Mouse (Mus musculus) retina, postnatal 7 days (tissue): Measurements from ENCODE around the gene Rfx7.
A peak's percentile ranks its signal among the peaks of the same experiment; 100 is the strongest.
"Not testable (repeated sequence)": the region's sequence is repeated elsewhere in the genome, so short reads cannot be mapped to it uniquely, and the experiment has no call there.

Source experiments
- DNase-seq: peaks from one replicate; pipeline ENCODE4 v3.0.0-alpha.2; 2012; ENCODE audit warnings: low read depth, low spot score

Gene Rfx7

DNA sequence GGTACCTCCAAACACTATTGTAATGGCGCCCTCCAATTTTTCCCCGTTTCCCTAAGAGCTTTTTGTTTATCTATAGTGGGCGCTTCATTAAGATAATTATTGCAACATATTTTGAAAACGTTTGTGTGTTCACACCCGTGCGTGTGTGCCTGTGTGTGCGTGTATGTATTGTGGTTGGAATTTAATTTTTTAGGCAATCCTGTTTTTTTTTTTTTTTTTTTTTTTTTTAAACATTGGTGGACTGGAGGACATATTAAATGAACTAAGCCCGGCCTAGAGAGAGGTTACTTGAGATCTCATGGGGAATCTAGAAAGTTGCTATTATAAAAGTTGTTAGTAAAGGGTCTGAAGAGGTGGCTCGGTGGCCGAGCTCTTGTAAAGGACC, 131.5 kb downstream of the Rfx7 start:
- no peak for DNase-seq

DNA sequence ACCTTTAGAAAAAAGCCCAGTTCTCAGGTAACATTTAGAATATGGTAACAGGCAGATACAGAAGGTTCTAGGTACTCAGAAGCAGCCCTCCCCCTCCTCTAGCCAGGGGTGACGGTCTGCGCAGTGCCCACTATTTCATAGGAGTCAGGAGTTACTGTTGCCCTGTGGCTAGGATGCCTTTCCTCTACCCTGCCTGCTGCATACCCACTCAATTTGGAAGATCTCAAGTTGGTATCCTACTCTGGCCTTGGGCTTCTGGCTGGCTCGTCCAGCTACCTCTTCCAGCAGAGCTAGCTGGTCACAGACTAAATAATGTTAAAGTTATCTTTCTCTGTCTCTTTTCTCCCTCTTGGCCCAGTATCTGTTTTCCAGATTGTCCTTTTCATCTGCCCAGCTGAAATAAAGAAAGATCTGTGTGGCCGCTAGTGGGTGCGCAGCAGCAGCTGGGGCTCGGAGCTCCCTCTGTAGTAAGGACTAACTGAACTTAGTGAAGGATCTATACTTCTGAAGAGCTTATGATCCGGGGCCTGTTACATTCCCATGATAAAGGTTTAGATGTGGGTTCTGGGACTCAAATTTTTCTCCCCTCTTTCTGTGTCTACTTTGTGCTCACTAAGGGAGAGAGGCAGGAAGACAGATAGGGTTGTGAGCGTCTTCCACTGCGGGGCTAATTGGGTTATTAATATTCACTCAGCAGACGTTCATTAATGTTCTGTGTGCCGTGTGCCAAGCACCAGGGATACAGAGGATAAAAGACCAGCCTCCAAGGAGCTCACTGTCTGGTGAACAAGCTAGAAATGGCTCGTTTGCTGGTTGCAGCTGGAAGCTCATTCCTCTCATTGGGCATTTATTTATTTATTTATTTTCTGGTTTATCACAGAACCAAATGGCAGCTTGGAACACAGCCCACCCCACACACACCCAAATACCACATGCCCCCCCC, 132.6 kb downstream of the Rfx7 start:
- DNase-seq: no peak

DNA sequence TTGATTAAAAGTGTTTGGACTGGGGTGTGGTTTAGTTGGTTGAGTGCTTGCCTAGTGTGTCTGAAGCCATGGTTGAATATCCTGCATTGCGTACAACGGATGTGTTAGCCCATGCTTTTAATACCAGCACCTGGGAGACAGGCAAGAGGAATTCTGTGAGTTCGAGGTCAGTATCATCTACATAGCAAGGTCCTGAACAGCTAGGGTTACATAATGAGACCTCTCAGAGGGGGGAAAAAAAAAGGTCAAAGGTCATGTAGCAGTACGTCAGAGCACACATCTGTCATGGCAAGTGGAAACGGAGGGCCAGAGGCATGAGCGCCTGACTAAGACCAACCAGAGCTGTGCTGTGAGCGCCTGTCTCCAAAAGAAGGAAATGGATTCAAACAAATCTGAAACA, 133.5 kb downstream of the Rfx7 start:
- DNase-seq: no peak

DNA sequence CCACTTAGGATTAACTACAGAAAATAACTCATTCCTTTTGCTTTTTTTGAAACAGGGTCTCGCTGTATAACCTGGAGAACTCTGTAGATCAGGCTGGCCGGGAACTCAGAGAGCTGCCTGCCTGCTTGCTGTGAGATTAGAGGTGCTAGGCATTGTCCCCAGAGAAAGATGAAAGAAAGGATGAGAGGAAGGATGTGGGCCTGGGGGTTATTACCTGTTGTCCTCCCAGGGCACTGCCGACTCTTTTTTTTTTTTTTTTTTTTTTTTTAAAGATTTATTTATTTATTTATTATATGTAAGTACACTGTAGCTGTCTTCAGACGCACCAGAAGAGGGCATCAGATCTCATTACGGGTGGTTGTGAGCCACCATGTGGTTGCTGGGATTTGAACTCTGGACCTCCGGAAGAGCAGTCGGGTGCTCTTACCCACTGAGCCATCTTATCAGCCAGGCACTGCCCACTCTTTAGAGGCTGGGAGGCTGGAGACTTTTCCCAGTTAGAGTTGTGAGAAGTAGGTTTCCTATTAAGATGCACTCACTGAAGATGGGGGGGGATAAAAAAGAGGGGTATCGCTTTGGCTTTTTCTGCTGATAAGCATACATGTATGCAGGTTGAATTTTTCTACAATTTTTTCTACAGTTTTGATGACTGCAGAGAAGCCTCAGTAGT, 134.4 kb downstream of the Rfx7 start:
- not testable (repeated sequence) for DNase-seq

DNA sequence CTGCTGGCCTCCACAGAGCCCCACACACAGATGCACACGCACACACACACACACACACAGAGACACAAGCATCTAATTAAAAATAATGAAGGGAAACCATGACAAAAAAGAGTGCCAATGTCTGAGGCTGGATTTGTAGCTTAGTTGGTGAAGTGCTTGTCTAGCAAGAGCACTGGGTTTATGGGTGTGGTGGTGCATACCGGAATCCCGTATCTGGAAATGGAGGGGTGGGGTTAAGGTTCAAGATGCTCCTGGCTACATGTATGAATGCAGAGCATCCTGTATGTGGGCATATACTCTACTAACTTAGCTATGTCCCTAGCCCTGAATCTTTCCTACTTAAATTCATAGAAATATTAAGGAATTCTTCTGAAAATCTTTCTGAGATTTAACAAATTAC, 135.1 kb downstream of the Rfx7 start:
- no peak for DNase-seq

DNA sequence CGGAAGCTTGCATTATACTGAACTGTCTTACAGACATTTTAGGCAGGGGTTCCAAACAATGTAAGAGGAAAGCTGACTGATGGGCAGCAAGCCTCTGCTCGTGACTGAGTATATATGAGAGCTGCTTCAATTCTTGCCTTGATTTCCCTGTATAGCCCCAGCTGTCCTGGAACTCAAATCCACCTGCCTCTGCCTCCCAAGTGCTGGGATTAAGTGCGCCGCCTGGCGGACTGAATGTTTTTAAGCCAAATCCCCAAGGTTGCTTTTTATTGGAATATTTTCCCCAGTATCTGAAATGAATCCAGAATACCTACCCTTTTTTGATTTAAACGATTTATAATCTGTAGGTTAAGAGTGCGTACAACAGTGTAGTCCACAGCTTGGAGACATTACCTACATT, 137.3 kb downstream of the Rfx7 start:
- no peak for DNase-seq

DNA sequence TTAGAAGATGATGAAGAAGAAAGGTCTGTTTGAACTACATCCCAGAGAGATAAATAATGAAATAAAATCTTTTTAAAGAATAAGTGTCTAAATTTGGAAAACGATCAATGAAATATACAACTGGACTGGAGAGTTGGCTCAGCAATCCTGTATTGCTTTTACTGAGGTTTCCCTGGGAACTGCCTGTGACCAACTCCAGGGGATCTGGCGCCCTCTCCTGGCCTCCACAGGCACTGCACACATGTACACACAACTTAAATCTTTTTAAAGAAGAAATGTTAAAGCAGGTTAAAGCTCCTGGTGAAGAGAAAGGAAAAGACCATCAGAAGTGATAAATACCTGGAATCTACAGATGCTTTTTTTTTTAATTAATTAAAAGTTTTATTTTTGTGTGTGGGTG, 140.3 kb downstream of the Rfx7 start:
- DNase-seq: peak; percentile 56
